Mouse (Mus musculus) lung, adult 2 months (tissue): ENCODE results near the gene Rbfox2. TPM values are rescaled to one million over a fixed set of nuclear protein-coding genes. Genes with fewer than 3 reads are reported as not detected.

Experiments
- DNase-seq: peaks from one replicate; pipeline ENCODE4 v3.0.0; 2022
- H3K4me1 ChIP-seq: fragments of 200-500 bp; 2 replicates; pipeline ENCODE4 v1.6.1; 2011; ENCODE audit warnings: low read length; ENCODE audit not compliant: control insufficient read depth, insufficient read depth
- H3K4me3 ChIP-seq: fragments of 200-500 bp; replicated peaks from 2 replicates; pipeline ENCODE3; 2011; ENCODE audit warnings: low read depth, mild to moderate bottlenecking, control low read depth, low read length; ENCODE audit errors: extremely low read depth
- CTCF ChIP-seq: fragments of 200-500 bp; IDR thresholded peaks from 2 replicates; pipeline ENCODE4 v1.5.1; 2011; ENCODE audit warnings: mild to moderate bottlenecking, low read length, control low read depth; ENCODE audit not compliant: insufficient read depth
- POLR2A ChIP-seq: fragments of 200-500 bp; IDR thresholded peaks from 2 replicates; pipeline ENCODE4 v1.6.1; 2011; ENCODE audit warnings: low read depth, mild to moderate bottlenecking, control low read depth, low read length, borderline replicate concordance; ENCODE audit errors: extremely low read depth
- WGBS: fragments of 180-500 bp; shearing (Covaris S2); methylation state at CpG from one replicate; pipeline ENCODE4 v1.1.7; 2018; 5-methylcytosine and 5-hydroxymethylcytosine counted together
- polyA plus RNA-seq: library from polyadenylated mRNA; depleted of rRNA; stranded (reverse); fragments of >200 nt; gene quantifications from 2 replicates; pipeline ENCODE4 v1.2.3, GENCODE M21; 2012

Gene Rbfox2
- polyA plus RNA-seq, 1 experiment, result 72.0 TPM

DNA sequence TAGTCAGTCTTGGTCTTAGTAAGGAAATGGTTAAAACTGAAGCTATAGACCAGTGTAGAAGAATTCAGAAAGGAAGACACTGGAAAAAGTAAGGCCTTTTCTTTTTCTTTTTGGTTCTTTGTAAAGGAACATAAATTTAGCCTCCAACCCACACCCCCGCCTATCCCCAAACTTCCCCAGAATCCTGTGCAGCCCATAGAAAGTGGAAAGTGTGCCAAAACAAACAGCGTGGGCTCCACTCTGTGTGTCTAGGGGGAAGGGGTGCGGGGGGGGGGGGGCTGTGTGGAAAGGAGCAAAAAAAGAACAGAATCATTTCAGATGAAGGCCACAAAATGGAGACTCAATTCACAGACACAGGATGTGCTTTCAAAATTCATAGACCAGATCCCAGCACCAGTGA lies 156.8 kb downstream of the Rbfox2 start:
- peaks cover 18% of the 10 kb centered on the region for H3K4me1 ChIP-seq
- TF ChIP-seq POLR2A, result no peak
- no peak for TF ChIP-seq CTCF
- no peak for DNase-seq
- 14% methylated on average over 3 of the region's 3 CpGs for WGBS
- no peak overlapping the region for H3K4me3 ChIP-seq

DNA sequence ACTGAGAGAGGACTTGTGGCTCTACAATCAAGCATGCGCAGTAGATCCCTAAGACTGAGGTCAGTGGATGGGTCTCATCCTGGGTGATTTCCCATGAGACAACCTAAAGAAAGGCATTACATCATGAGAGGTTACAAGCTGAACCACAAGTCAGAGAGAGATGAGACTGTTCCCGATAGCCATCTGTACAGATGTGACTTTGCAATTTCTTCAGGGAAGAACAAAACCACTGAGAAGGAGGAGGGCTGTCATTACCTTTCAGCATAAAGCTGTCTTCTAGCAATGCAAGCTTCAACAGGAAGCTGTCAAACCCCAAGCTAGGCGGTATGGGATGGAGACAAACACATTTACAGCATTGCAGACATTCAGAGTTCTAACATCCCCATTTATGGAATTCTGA lies 157.3 kb downstream of the Rbfox2 start:
- TF ChIP-seq CTCF (no peak), POLR2A (no peak)
- peaks cover 18% of the 10 kb centered on the region for H3K4me1 ChIP-seq
- 54% methylated on average over 3 of the region's 3 CpGs for WGBS
- no peak overlapping the region for H3K4me3 ChIP-seq
- no peak for DNase-seq

DNA sequence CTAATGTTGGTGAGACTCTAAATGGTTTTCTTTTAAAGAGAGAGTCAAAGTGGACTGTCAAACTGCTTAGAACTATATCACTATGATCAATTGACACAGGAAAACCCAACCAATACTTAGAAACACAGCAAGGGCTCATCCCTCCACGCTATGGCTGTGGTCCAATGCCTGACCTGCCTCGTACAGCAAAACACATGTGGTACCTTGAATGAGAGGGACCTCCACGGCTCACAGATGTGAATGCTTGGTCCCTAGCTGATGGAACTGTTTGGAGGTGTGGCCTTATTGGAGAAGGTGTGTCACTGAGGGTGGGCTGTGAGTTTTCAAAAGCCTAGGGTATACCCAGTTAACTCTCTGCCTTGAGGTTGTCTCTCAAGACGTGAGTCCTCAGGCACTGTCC lies 159.9 kb downstream of the Rbfox2 start:
- peaks cover 16% of the 10 kb centered on the region for H3K4me1 ChIP-seq
- TF ChIP-seq POLR2A (no peak), CTCF (no peak)
- H3K4me3 ChIP-seq, result no peak overlapping the region
- WGBS, result 86% methylated on average over 4 of the region's 4 CpGs
- no peak for DNase-seq

DNA sequence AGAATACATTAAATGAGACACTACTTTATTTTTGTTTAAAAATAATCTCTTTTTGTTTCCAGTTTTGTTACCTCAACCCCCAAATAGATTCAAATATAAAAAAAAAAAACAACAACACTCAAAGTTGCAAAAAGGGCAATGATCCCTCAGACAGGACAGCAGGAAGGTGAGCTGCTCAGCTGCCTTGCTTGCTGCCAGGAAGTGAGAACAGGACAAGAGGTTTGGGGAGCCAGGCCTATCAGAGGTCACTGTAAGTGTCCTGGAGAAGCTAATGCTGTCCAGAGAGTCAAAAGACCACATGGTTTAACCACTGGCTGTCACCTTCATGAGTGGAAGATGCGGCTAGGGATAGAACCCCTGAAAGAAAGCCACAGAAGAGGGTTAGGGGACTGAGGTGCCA lies 161.8 kb downstream of the Rbfox2 start:
- peaks cover 6% of the 10 kb centered on the region; the same call in 1 of the 2 replicates for H3K4me1 ChIP-seq
- no peak overlapping the region for H3K4me3 ChIP-seq
- no peak for TF ChIP-seq CTCF
- TF ChIP-seq POLR2A, result no peak
- DNase-seq, result no peak
- 94% methylated on average over 1 of the region's 1 CpGs for WGBS

DNA sequence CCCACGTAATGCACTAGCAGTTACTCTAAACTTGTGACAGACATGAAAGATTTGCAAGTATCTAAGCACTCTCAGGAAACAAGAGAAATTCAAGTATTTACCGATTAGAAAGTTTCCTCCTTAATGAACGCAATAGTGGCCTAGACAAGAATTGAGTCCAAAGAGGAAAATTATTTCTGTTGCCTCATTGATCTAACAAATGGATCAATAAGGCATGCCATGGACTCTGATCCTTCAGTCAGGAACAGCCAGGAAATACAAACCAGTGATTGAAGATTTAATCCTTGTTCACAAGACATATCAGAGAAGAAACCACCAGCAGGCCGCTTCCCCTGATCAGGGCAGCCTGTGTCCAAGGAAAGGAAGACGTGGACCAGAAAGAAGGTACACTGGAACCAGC lies 164.0 kb downstream of the Rbfox2 start:
- DNase-seq, result no peak
- H3K4me3 ChIP-seq, result no peak overlapping the region
- 76% methylated on average over 5 of the region's 5 CpGs for WGBS
- TF ChIP-seq CTCF (no peak), POLR2A (no peak)
- peaks cover 4% of the 10 kb centered on the region; the same call in 1 of the 2 replicates for H3K4me1 ChIP-seq

DNA sequence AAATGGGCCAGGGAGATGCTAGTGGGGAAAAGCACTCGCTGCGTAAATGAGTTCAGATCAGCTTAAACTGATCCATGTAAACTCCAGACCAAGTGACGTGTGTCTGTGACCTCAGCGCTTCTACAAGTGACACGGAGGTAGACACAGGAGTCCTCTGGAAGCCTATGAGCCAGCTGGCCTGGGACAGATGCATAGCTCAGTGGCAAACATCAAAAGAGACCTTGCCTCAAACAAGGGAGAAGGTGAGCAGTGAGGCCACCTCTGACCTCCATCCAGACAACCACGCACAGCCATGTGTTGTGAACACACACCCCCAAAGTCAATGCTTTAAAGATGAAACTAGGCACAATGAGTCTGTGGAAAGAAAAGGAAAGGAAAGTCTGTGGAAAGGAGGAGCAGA lies 164.5 kb downstream of the Rbfox2 start:
- Histone ChIP-seq H3K4me1 (peaks cover 4% of the 10 kb centered on the region; the same call in 1 of the 2 replicates), H3K4me3 (no peak overlapping the region)
- TF ChIP-seq POLR2A (no peak), CTCF (no peak)
- no peak for DNase-seq
- WGBS, result 66% methylated on average over 6 of the region's 6 CpGs

DNA sequence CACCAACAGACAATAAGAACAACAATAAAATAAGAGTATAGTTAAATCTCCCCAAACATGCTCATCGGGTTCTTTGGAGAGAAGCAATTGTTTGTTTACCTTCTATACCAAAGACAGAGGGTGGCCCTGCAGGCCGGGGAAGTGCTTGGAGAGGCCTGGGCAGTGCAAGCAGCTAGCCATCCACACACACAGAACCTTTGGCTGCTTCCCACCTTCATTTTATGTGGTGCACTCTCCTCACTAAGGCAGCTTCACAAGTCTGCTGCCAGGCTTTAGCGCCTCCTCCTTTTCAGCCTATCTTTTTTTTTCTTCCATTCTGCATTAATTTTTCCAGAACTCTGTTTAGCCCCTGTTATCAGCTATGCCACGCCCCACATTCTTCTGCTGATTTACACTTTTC lies 165.1 kb downstream of the Rbfox2 start:
- Histone ChIP-seq H3K4me1 (peaks cover 4% of the 10 kb centered on the region; the same call in 1 of the 2 replicates), H3K4me3 (no peak overlapping the region)
- no peak for DNase-seq
- WGBS, result 56% methylated on average over 4 of the region's 4 CpGs
- TF ChIP-seq POLR2A, result no peak
- TF ChIP-seq CTCF, result no peak

DNA sequence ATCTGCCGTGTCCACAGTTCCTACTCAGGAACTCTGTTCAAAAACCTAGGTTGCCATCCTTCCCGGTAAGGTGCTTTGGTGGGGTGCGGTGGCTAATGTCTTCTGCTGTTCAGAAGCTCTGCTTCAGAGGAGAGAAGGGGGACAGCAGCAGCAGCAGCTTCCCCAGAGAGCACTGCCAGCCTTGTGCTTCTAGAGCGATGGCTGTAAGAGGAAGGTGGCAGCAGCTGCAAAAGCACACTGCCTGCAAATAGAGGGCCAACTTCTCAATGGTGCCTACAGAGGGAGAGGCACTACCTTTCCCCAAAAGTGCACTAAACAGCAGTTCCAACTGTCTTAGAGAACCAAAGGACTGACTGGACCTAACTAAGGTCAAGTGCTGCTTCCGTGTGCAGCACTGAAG lies 168.5 kb downstream of the Rbfox2 start:
- TF ChIP-seq POLR2A, result no peak
- TF ChIP-seq CTCF, result no peak
- peaks cover 4% of the 10 kb centered on the region; the same call in 1 of the 2 replicates for H3K4me1 ChIP-seq
- H3K4me3 ChIP-seq, result no peak overlapping the region
- WGBS, result 45% methylated on average over 5 of the region's 5 CpGs
- no peak for DNase-seq

DNA sequence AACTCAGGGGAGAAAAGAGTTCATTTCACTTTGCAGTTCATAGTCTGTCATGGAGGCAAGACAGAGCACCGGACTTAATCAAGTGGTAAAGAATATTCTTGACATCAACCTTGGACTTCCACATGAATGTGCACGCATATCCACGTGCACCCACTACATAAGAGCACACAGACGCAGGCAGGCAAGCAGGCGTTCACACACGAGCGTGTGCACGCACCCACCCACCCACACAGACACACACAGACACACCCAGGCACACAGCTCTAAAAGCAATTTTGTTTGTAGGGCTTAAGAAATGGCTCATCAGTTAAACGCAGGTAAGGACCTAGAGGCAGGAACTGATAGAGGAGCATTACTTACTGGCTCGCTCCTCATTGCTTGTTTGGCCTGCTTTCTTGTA lies 172.3 kb downstream of the Rbfox2 start:
- TF ChIP-seq CTCF, result no peak
- no peak for TF ChIP-seq POLR2A
- peaks cover 4% of the 10 kb centered on the region; the same call in 1 of the 2 replicates for H3K4me1 ChIP-seq
- 97% methylated on average over 10 of the region's 10 CpGs for WGBS
- DNase-seq, result no peak
- H3K4me3 ChIP-seq, result no peak overlapping the region

DNA sequence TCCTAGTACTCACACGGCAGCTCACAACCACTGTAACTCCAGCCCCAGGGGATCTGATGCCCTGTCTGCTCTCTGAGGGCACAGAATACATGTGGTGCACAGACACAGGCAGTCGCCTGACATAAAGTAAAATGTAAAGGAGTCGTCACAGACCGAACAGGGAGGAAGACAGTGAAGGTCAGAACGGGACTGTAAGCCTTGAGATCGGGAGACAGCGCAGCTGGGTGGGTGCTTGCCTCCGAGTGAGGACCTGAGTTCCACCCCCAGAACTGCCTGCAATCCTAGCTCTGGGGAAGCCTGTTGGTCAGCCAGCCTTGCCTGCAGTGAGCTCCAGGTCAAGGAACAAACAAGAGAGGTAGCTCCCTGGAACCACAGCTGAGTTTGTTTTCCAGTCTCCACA lies 177.7 kb downstream of the Rbfox2 start:
- TF ChIP-seq POLR2A (no peak), CTCF (no peak)
- WGBS, result 86% methylated on average over 8 of the region's 8 CpGs
- Histone ChIP-seq H3K4me3 (no peak overlapping the region), H3K4me1 (no peaks in the 10 kb centered on the region)
- DNase-seq, result no peak
